Mouse (Mus musculus): ENCODE measurements around the gene Ugt1a1. TPM values are rescaled to one million over a fixed set of nuclear protein-coding genes. Genes with fewer than 3 reads are reported as not detected.

Gene Ugt1a1
- total and polyA plus RNA-seq, 2 experiments = 574 to 719 TPM

- H3K27ac ChIP-seq (replicated peaks; ENCODE audit: insufficient read depth, low read depth, low read length) = no peak overlapping the region
- no peak overlapping the region for H3K9ac ChIP-seq (ENCODE audit: low read depth, low read length)
- no peak for DNase-seq (ENCODE audit: extremely low read depth, low read depth, low spot score)
- WGBS = 78% methylated on average over 7 of the region's 7 CpGs
- H3K36me3 ChIP-seq (ENCODE audit: control insufficient read depth, insufficient read depth, low read length) = no peaks in the 10 kb centered on the region
- TF ChIP-seq POLR2A (IDR thresholded peaks at IDR 0.05; ENCODE audit: extremely low read depth, insufficient read depth, low read length) = no peak
- no peak for TF ChIP-seq CTCF (IDR thresholded peaks at IDR 0.05; ENCODE audit: low read depth, low read length)
- no peaks in the 10 kb centered on the region for H3K27me3 ChIP-seq (ENCODE audit: control insufficient read depth, insufficient read depth, low read length)
- no peaks in the 10 kb centered on the region; the same call in 1 of the 2 replicates for H3K4me1 ChIP-seq (ENCODE audit: control insufficient read depth, insufficient read depth, low read length)
- H3K4me3 ChIP-seq (ENCODE audit: insufficient read depth, low read depth, low read length) = no peak overlapping the region
- no peaks in the 10 kb centered on the region for H3K79me2 ChIP-seq (ENCODE audit: control insufficient read depth, insufficient read depth, low read length)
Observed at GRCm38 (mm10) chr1:88230421-88230820, 18.7 kb downstream of the Ugt1a1 start.

GRCm38 (mm10) chr1:88230981-88231802, 19.4 kb downstream of the Ugt1a1 start:
- Histone ChIP-seq H3K9ac (ENCODE audit: low read depth, low read length) (no peak overlapping the region), H3K79me2 (ENCODE audit: control insufficient read depth, insufficient read depth, low read length) (no peaks in the 10 kb centered on the region)
- WGBS = 78% methylated on average over 6 of the region's 6 CpGs

GRCm38 (mm10) chr1:88231803-88232499, 20.2 kb downstream of the Ugt1a1 start:
- no peaks in the 10 kb centered on the region for H3K27me3 ChIP-seq (ENCODE audit: control insufficient read depth, insufficient read depth, low read length)
- no peaks in the 10 kb centered on the region for H3K79me2 ChIP-seq (ENCODE audit: control insufficient read depth, insufficient read depth, low read length)
- 67% methylated on average over 7 of the region's 7 CpGs for WGBS
- no peak overlapping the region for H3K4me3 ChIP-seq (ENCODE audit: insufficient read depth, low read depth, low read length)
- no peak overlapping the region for H3K27ac ChIP-seq (replicated peaks; ENCODE audit: insufficient read depth, low read depth, low read length)
- H3K36me3 ChIP-seq (ENCODE audit: control insufficient read depth, insufficient read depth, low read length) = no peaks in the 10 kb centered on the region
- no peak for TF ChIP-seq CTCF (IDR thresholded peaks at IDR 0.05; ENCODE audit: low read depth, low read length)
- no peak for TF ChIP-seq POLR2A (IDR thresholded peaks at IDR 0.05; ENCODE audit: extremely low read depth, insufficient read depth, low read length)
- H3K4me1 ChIP-seq (ENCODE audit: control insufficient read depth, insufficient read depth, low read length) = no peaks in the 10 kb centered on the region
- H3K9ac ChIP-seq (ENCODE audit: low read depth, low read length) = no peak overlapping the region
- DNase-seq (ENCODE audit: extremely low read depth, low read depth, low spot score) = no peak

More at GRCm38 (mm10) chr1:88230981-88231802, 19.4 kb downstream of the Ugt1a1 start:
- no peak overlapping the region for H3K27ac ChIP-seq (replicated peaks; ENCODE audit: insufficient read depth, low read depth, low read length)
- H3K27me3 ChIP-seq (ENCODE audit: control insufficient read depth, insufficient read depth, low read length) = no peaks in the 10 kb centered on the region
- TF ChIP-seq POLR2A (IDR thresholded peaks at IDR 0.05; ENCODE audit: extremely low read depth, insufficient read depth, low read length) = no peak
- TF ChIP-seq CTCF (IDR thresholded peaks at IDR 0.05; ENCODE audit: low read depth, low read length) = no peak
- no peak overlapping the region for H3K4me3 ChIP-seq (ENCODE audit: insufficient read depth, low read depth, low read length)
- H3K4me1 ChIP-seq (ENCODE audit: control insufficient read depth, insufficient read depth, low read length) = no peaks in the 10 kb centered on the region
- DNase-seq (ENCODE audit: extremely low read depth, low read depth, low spot score) = no peak
- no peaks in the 10 kb centered on the region for H3K36me3 ChIP-seq (ENCODE audit: control insufficient read depth, insufficient read depth, low read length)

DNA sequence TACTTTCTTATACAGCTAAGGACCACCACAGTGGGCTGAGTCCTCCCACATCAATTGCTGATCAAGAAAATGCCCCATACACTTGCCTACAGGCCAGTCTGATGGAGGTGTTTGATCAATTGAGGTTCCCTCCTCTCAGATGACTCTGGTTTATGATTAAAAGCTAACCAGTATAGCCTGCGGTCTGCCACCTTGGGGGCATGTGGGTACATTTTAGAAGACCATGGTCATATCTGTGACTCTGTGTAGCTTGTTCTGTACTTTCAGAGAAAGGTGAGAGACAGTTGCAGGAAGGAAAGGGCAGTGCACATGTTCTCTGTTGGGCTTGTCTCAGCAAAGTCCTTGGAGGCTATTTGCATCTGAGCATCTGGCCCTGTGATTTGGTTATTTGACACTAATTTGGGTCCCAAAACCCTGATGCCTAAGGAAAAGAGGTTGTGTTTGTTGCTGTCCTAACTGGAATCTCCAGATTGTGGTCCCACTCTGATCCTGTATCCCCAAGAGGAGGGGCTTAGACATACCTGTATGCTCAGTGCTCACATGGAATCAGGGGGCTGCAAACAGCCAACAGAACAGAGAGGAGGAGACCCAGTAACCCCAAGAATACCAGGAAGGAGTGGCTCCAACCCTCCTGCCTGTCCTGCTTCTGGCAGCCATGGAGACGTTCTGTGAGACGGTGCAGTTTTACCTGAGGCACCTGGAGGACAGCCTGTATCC, 21.1 kb downstream of the Ugt1a1 start:
- H3K4me1 ChIP-seq (ENCODE audit: control insufficient read depth, insufficient read depth, low read length) = no peaks in the 10 kb centered on the region
- H3K9ac ChIP-seq (ENCODE audit: low read depth, low read length) = no peak overlapping the region
- no peaks in the 10 kb centered on the region for H3K36me3 ChIP-seq (ENCODE audit: control insufficient read depth, insufficient read depth, low read length)
- 52% methylated on average over 3 of the region's 3 CpGs for WGBS
- no peaks in the 10 kb centered on the region for H3K79me2 ChIP-seq (ENCODE audit: control insufficient read depth, insufficient read depth, low read length)
- no peak for TF ChIP-seq POLR2A (IDR thresholded peaks at IDR 0.05; ENCODE audit: extremely low read depth, insufficient read depth, low read length)
- TF ChIP-seq CTCF (IDR thresholded peaks at IDR 0.05; ENCODE audit: low read depth, low read length) = no peak
- no peak overlapping the region for H3K4me3 ChIP-seq (ENCODE audit: insufficient read depth, low read depth, low read length)
- no peaks in the 10 kb centered on the region for H3K27me3 ChIP-seq (ENCODE audit: control insufficient read depth, insufficient read depth, low read length)
- H3K27ac ChIP-seq (replicated peaks; ENCODE audit: insufficient read depth, low read depth, low read length) = no peak overlapping the region
- no peak for DNase-seq (ENCODE audit: extremely low read depth, low read depth, low spot score)

DNA sequence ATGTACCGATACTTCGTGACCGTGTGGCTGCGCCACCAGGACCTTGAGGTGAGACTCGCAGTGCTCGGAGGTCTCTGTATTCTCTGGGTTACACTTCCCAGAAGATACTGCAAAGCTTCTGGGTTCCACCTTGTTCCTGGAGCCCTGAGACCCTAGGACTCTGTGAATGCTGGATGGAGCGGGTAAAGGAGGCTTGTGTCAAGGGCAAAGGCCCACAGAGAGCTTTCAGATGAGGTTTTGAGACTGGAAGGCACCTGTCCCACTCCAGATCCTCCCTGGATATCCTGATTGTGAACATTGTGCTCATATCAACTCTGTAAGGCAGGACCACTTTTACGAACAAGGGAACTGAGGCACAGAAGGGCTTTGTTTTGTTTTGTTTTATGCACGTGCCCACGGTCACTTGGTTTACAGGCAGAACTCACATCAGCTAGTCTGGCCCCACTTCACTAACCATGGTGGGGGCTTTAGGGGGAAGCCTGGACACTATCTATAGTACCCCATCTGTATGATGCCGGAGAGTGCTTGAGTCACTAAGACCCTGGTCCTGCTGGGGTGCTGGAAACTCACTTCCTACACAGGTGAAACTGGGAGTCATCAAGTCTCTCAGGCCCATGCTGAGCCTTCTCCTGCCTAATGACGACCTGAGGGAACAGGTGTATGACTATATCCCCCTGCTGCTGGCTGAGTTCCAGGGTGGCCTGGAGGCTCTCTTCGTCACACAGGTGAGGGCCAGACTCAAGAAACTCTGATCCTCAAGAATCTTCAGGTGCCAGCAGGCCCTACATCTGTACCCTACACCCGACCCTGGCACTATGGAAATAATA, 21.9 kb downstream of the Ugt1a1 start:
- no peak for DNase-seq (ENCODE audit: extremely low read depth, low read depth, low spot score)
- Histone ChIP-seq H3K27ac (replicated peaks; ENCODE audit: insufficient read depth, low read depth, low read length) (no peak overlapping the region), H3K27me3 (ENCODE audit: control insufficient read depth, insufficient read depth, low read length) (no peaks in the 10 kb centered on the region), H3K9ac (ENCODE audit: low read depth, low read length) (no peak overlapping the region), H3K4me1 (ENCODE audit: control insufficient read depth, insufficient read depth, low read length) (no peaks in the 10 kb centered on the region), H3K4me3 (ENCODE audit: insufficient read depth, low read depth, low read length) (no peak overlapping the region), H3K36me3 (ENCODE audit: control insufficient read depth, insufficient read depth, low read length) (no peaks in the 10 kb centered on the region), H3K79me2 (ENCODE audit: control insufficient read depth, insufficient read depth, low read length) (no peaks in the 10 kb centered on the region)
- WGBS = 71% methylated on average over 14 of the region's 14 CpGs
- TF ChIP-seq POLR2A (IDR thresholded peaks at IDR 0.05; ENCODE audit: extremely low read depth, insufficient read depth, low read length) (no peak), CTCF (IDR thresholded peaks at IDR 0.05; ENCODE audit: low read depth, low read length) (no peak)

All from liver, adult 2 months (tissue).